ENCODE assay signal across 8 mouse cellular contexts in the genomic region with DNA sequence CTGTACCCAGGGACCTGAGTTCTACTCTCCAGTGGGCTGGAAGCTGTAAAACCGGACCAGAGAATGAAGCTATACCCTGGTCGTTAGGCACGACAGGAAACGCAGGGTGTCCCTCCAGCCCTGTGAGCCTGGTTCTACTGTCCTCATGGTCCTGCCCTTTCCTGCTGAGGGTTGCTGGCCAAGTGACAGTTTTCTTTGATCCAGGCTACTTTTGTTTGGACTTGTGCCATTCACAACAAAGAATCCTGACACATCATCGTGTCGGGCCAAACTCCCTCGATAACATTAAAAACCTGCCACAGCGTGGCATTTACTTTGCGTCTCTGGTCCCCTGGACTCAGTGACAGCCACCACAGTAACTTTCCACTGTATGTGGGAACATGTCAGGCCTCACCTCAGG.
DNase-seq lines count a peak whose midpoint lies in the region; ATAC-seq and TF ChIP-seq lines count a peak whose summit lies in the region.

No protein-coding gene starts in this region.

- no peak overlapping the region for H3K4me2 ChIP-seq in hindbrain, embryonic 13.5 days

- intact Hi-C loops in gastrocnemius, adult 2 months (cut with DNase I), result loop anchor here (5.0 kb wide), 2 partner anchors 56 to 109 kb away; no protein-coding TSS in a partner anchor
- intact Hi-C loops in heart, adult 2 months (cut with DNase I), result loop anchor here (5.0 kb wide), 1 partner anchor 161 kb away; a partner anchor contains a TSS

- no peaks in the 10 kb centered on the region for H3K27me3 ChIP-seq in heart, adult 2 months (ENCODE audit: control insufficient read depth, insufficient read depth, low read length)
- H3K27me3 ChIP-seq in hindbrain, embryonic 13.5 days, result peaks cover 15% of the 10 kb centered on the region; the same call in 1 of the 2 replicates

- no peak for ATAC-seq in hindbrain, embryonic 13.5 days (ENCODE audit: low FRiP score)

- peak overlapping the region; percentile 4; the same call in 1 of the 2 replicates for H3K9ac ChIP-seq in heart, adult 2 months (ENCODE audit: low read depth, low read length)
- H3K9ac ChIP-seq in hindbrain, embryonic 13.5 days, result no peak overlapping the region

- peaks cover 3% of the 10 kb centered on the region for H3K36me3 ChIP-seq in heart, adult 2 months (ENCODE audit: control insufficient read depth, insufficient read depth, low read length)
- H3K36me3 ChIP-seq in hindbrain, embryonic 13.5 days, result no peaks in the 10 kb centered on the region

- no peaks in the 10 kb centered on the region for H3K9me3 ChIP-seq in hindbrain, embryonic 13.5 days

- TF ChIP-seq EP300 in heart, adult 2 months (IDR thresholded peaks at IDR 0.05; ENCODE audit: insufficient read depth, low read depth, low read length), result no peak

- peaks cover 26% of the 10 kb centered on the region for H3K4me1 ChIP-seq in heart, adult 2 months (ENCODE audit: control insufficient read depth, insufficient read depth, low read length)
- H3K4me1 ChIP-seq in hindbrain, embryonic 13.5 days (replicated peaks), result peaks cover 32% of the 10 kb centered on the region

- H3K4me3 ChIP-seq in gastrocnemius, adult 2 months, result no peak overlapping the region
- H3K4me3 ChIP-seq in heart, adult 2 months, result no peak overlapping the region
- no peak overlapping the region for H3K4me3 ChIP-seq in hindbrain, embryonic 13.5 days

- H3K79me2 ChIP-seq in heart, adult 2 months (replicated peaks; ENCODE audit: control insufficient read depth, insufficient read depth, low read length), result no peaks in the 10 kb centered on the region

- no peak for TF ChIP-seq POLR2A in heart, adult 2 months (IDR thresholded peaks at IDR 0.05; ENCODE audit: insufficient read depth, low read depth, low read length)

- TF ChIP-seq CTCF in gastrocnemius, adult 2 months (IDR thresholded peaks at IDR 0.05), result no peak
- TF ChIP-seq CTCF in heart, adult 2 months (IDR thresholded peaks at IDR 0.05), result no peak

- WGBS in heart, adult 2 months, result 21% methylated on average over 9 of the region's 9 CpGs
- 39% methylated on average over 9 of the region's 9 CpGs for WGBS in hindbrain, embryonic 13.5 days

- peak overlapping the region; percentile 79 for H3K27ac ChIP-seq in gastrocnemius, adult 2 months
- peak overlapping the region; percentile 21; the same call in 1 of the 2 replicates for H3K27ac ChIP-seq in heart, adult 2 months
- no peak overlapping the region for H3K27ac ChIP-seq in hindbrain, embryonic 13.5 days

- no peak for DNase-seq in gastrocnemius, adult 2 months
- DNase-seq in gastrocnemius, postnatal 4 days (ENCODE audit: low spot score in 2 of 2), result no peak
- DNase-seq in heart, adult 2 months, result peak; percentile 48 to 61
- DNase-seq in kidney, postnatal 10 days, result peak; percentile 67
- peak; percentile 65 to 76 for DNase-seq in lung, postnatal 4 days
- DNase-seq in thymus, postnatal 36 days, result no peak
- no peak for DNase-seq in layer of hippocampus, adult 8-10 months (ENCODE audit: low spot score in 2 of 2)

Comparison
In these comparisons a context has a peak if more than half of its experiments do, and no peak if none do; other contexts are left out.
1. DNase-seq: peak in heart, adult 2 months (2 of 2), kidney, postnatal 10 days (single experiment) and lung, postnatal 4 days (2 of 2); none in gastrocnemius, adult 2 months (single experiment), gastrocnemius, postnatal 4 days (0 of 2), thymus, postnatal 36 days (0 of 2) and layer of hippocampus, adult 8-10 months (0 of 2).